ENCODE assay signal across 19 mouse cellular contexts in genomic region chr17:88467696-88468095, GRCm38 (mm10).
"Had no signal": no experiment of that assay in that cellular context is flagged by ENCODE, and none has a peak within 500 bp of the region (broad histone marks: within the 10 kb centered on the region; RNA-seq: fewer than 3 reads in every experiment).

No protein-coding gene starts in this region.

- ATAC-seq: midbrain, embryonic 15.5 days had no signal

- DNase-seq: kidney, adult 18-20 months; kidney, adult 9 months; kidney, postnatal 14 days; kidney, postnatal 4 days; left cerebral cortex, postnatal 4 days; lung, adult 18-20 months; lung, postnatal 10 days; lung, postnatal 36 days; thymus, adult 2 months; thymus, postnatal 14 days; thymus, postnatal 4 days had no signal

- H3K27ac ChIP-seq: limb, embryonic 12.5 days; limb, embryonic 15.5 days; lung, embryonic 15.5 days; midbrain, embryonic 12.5 days; midbrain, embryonic 15.5 days; neural tube, embryonic 12.5 days; neural tube, embryonic 15.5 days had no signal

- H3K4me1 ChIP-seq: limb, embryonic 12.5 days; midbrain, embryonic 12.5 days; midbrain, embryonic 15.5 days; neural tube, embryonic 12.5 days; neural tube, embryonic 15.5 days had no signal

- H3K4me2 ChIP-seq: limb, embryonic 12.5 days; limb, embryonic 15.5 days; lung, embryonic 15.5 days; midbrain, embryonic 12.5 days; midbrain, embryonic 15.5 days; neural tube, embryonic 12.5 days; neural tube, embryonic 15.5 days had no signal

- H3K27me3 ChIP-seq: limb, embryonic 12.5 days; limb, embryonic 15.5 days; lung, embryonic 15.5 days; megakaryocyte, embryonic 14.5 days; midbrain, embryonic 12.5 days; midbrain, embryonic 15.5 days; neural tube, embryonic 12.5 days; neural tube, embryonic 15.5 days had no signal

- H3K9ac ChIP-seq: limb, embryonic 12.5 days; limb, embryonic 15.5 days; lung, embryonic 15.5 days; midbrain, embryonic 12.5 days; midbrain, embryonic 15.5 days; neural tube, embryonic 12.5 days; neural tube, embryonic 15.5 days had no signal

- H3K9me3 ChIP-seq: limb, embryonic 12.5 days; limb, embryonic 15.5 days; lung, embryonic 15.5 days; midbrain, embryonic 12.5 days; midbrain, embryonic 15.5 days; neural tube, embryonic 12.5 days had no signal

- H3K36me3 ChIP-seq: midbrain, embryonic 15.5 days had no signal

- H3K4me3 ChIP-seq: limb, embryonic 12.5 days; limb, embryonic 15.5 days; lung, embryonic 15.5 days; megakaryocyte, embryonic 14.5 days; midbrain, embryonic 12.5 days; midbrain, embryonic 15.5 days; neural tube, embryonic 12.5 days; neural tube, embryonic 15.5 days had no signal
